Mouse (Mus musculus) gastrocnemius, adult 18-20 months (tissue): ENCODE results near the gene Cstad. TPM values are rescaled to one million over a fixed set of nuclear protein-coding genes. Genes with fewer than 3 reads are reported as not detected.

Experiments
- DNase-seq: peaks from one replicate; pipeline ENCODE4 v3.0.0; 2021; ENCODE audit warnings: low spot score
- long read RNA-seq, 2 experiments: library from polyadenylated mRNA; stranded (forward); transcript quantifications; one replicate each; pipeline ENCODE4 v2.0.0; 2021
- total RNA-seq, 2 experiments: library from RNA; stranded (reverse); gene quantifications; 2 replicates each; pipeline ENCODE4 v1.2.3; 2021

Cstad gene
- 1 to 10 TPM; 1.1 TPM for total RNA-seq
- long read RNA-seq, experiment 1, partial matches to known transcripts = 0 of 1 reads
- long read RNA-seq, experiment 1, other reads (novel, unspliced or antisense) = 1 of 1 reads
- long read RNA-seq, experiment 2 = 0 reads

GRCm38 (mm10) chr2:30594641-30595379 is at the start of gene Cstad:
Gene Cstad, plus strand, starts transcription at chr2:30595040.
- DNase-seq = peak; percentile 61

GRCm38 (mm10) chr2:30545706-30546105 is 49.1 kb upstream of the Cstad start:
- DNase-seq = no peak

GRCm38 (mm10) chr2:30546219-30546618 is 48.6 kb upstream of the Cstad start:
- DNase-seq = no peak

GRCm38 (mm10) chr2:30547455-30548217 is 47.2 kb upstream of the Cstad start:
- peak; percentile 21 for DNase-seq

- no peak for DNase-seq
These were observed 43.3 kb upstream of the Cstad start for GRCm38 (mm10) chr2:30551579-30551978.

GRCm38 (mm10) chr2:30553851-30554540 is 40.8 kb upstream of the Cstad start:
- DNase-seq = peak; percentile 66

- no peak for DNase-seq
These were observed 39.6 kb upstream of the Cstad start for GRCm38 (mm10) chr2:30555257-30555656.

GRCm38 (mm10) chr2:30556495-30556894 is 38.3 kb upstream of the Cstad start:
- no peak for DNase-seq

GRCm38 (mm10) chr2:30559552-30559951 is 35.3 kb upstream of the Cstad start:
- DNase-seq = no peak

GRCm38 (mm10) chr2:30562553-30562952 is 32.3 kb upstream of the Cstad start:
- no peak for DNase-seq

- DNase-seq = no peak
These were observed 23.2 kb upstream of the Cstad start for GRCm38 (mm10) chr2:30571647-30572046.

- DNase-seq = no peak
These were observed 21.3 kb upstream of the Cstad start for GRCm38 (mm10) chr2:30573522-30573921.

GRCm38 (mm10) chr2:30577010-30577409 is 17.8 kb upstream of the Cstad start:
- DNase-seq = no peak

GRCm38 (mm10) chr2:30578006-30578405 is 16.8 kb upstream of the Cstad start:
- no peak for DNase-seq

- DNase-seq = peak; percentile 56
These were observed 7.7 kb upstream of the Cstad start for GRCm38 (mm10) chr2:30587161-30587560.

- no peak for DNase-seq
These were observed 7.2 kb upstream of the Cstad start for GRCm38 (mm10) chr2:30587671-30588070.

- DNase-seq = peak; percentile 73
These were observed 5.8 kb upstream of the Cstad start for GRCm38 (mm10) chr2:30588985-30589511.

- peak; percentile 44 for DNase-seq
These were observed 5.1 kb upstream of the Cstad start for GRCm38 (mm10) chr2:30589781-30590180.

GRCm38 (mm10) chr2:30590909-30591308 is 3.9 kb upstream of the Cstad start:
- DNase-seq = peak; percentile 78

GRCm38 (mm10) chr2:30592391-30592790 is 2.4 kb upstream of the Cstad start:
- DNase-seq = no peak

GRCm38 (mm10) chr2:30592951-30593350 is 1.9 kb upstream of the Cstad start:
- DNase-seq = no peak
